Mouse (Mus musculus) liver, adult 2 months (tissue): ENCODE results near the gene Fam71b.

ENCODE experiments used
- CTCF ChIP-seq: fragments of 200-500 bp; IDR thresholded peaks from 2 replicates; pipeline ENCODE4 v1.5.1; 2011; ENCODE audit warnings: low read depth, low read length, control low read depth
- POLR2A ChIP-seq: fragments of 200-500 bp; IDR thresholded peaks from 2 replicates; pipeline ENCODE4 v1.6.1; 2011; ENCODE audit warnings: low read length, control low read depth; ENCODE audit not compliant: insufficient read depth; ENCODE audit errors: extremely low read depth

GRCm38 (mm10) chr11:46406721-46407120 lies 10.4 kb downstream of the Fam71b start:
- no peak for TF ChIP-seq CTCF
- no peak for TF ChIP-seq POLR2A
